ENCODE assay signal across 8 mouse cellular contexts in the genomic region with DNA sequence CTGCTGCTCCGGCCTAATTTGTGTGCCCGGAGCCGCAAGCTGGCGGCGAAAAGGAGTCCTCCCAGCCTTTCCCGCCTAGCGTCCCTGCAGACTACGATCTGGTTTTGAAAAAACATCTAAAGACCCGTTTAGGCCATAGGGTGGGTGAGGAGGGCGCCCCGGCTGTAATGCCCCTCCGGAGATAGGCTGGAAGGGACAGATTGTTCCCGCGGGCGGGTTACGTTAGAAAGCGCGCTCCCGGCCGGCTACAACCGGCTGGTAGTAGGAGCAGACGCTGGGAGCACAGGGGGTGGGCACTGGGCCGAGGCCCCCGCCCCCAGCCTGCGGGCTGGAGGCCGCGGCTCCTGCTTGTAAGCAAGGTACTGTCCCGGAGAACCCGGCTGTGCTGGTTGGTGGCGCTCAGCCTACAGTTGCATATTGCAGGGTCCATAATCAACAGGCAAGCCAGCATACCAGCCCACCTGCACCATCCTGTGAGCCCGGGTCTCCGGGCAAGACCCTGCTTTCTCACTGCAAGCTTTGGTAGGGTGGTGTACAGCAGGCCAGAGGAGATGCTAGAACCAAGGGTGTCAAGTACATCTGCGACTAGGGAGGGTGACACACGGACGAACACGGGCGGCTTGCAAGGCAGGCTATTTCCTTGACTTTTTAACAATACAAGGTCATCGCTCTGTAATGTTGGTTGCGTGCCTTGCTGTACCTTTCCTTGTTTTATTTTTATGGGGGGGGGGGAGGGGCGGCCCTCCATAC. TPM values are rescaled to one million over a fixed set of nuclear protein-coding genes. Genes with fewer than 3 reads are reported as not detected.
DNase-seq lines count a peak whose midpoint lies in the region; ATAC-seq lines count a peak whose summit lies in the region.

A gene (minus strand): TSS at position 197 of the 750 bp plus-strand sequence.

- H3K4me3 ChIP-seq in embryonic facial prominence, embryonic 12.5 days = peak within 1 kb of the TSS; percentile 64
- peak within 1 kb of the TSS; percentile 70 for H3K4me3 ChIP-seq in limb, embryonic 12.5 days (replicated peaks)
- H3K4me3 ChIP-seq in midbrain, embryonic 11.5 days (ENCODE audit: low read depth, low read length) = peak within 1 kb of the TSS; percentile 69

- H3K9ac ChIP-seq in embryonic facial prominence, embryonic 12.5 days = peak within 1 kb of the TSS; percentile 47
- H3K9ac ChIP-seq in limb, embryonic 12.5 days (replicated peaks) = peak within 1 kb of the TSS; percentile 64
- peak within 1 kb of the TSS; percentile 71 for H3K9ac ChIP-seq in midbrain, embryonic 11.5 days (ENCODE audit: low read length)

- no peaks in the 10 kb centered on the region for H3K36me3 ChIP-seq in embryonic facial prominence, embryonic 12.5 days
- no peaks in the 10 kb centered on the region for H3K36me3 ChIP-seq in limb, embryonic 12.5 days
- no peaks in the 10 kb centered on the region for H3K36me3 ChIP-seq in midbrain, embryonic 11.5 days (ENCODE audit: control insufficient read depth, insufficient read depth, low read length)

- peak within 1 kb of the TSS; percentile 100 for H3K4me2 ChIP-seq in embryonic facial prominence, embryonic 12.5 days (replicated peaks)
- H3K4me2 ChIP-seq in limb, embryonic 12.5 days = peak within 1 kb of the TSS; percentile 100
- H3K4me2 ChIP-seq in midbrain, embryonic 11.5 days = peak within 1 kb of the TSS; percentile 100

- peaks cover 13% of the 10 kb centered on the region for H3K4me1 ChIP-seq in embryonic facial prominence, embryonic 12.5 days
- peaks cover 30% of the 10 kb centered on the region for H3K4me1 ChIP-seq in limb, embryonic 12.5 days (replicated peaks)
- peaks cover 11% of the 10 kb centered on the region for H3K4me1 ChIP-seq in midbrain, embryonic 11.5 days (ENCODE audit: control insufficient read depth, insufficient read depth, low read length)

- no peaks in the 10 kb centered on the region for H3K9me3 ChIP-seq in embryonic facial prominence, embryonic 12.5 days
- no peaks in the 10 kb centered on the region for H3K9me3 ChIP-seq in limb, embryonic 12.5 days
- H3K9me3 ChIP-seq in midbrain, embryonic 11.5 days (ENCODE audit: control insufficient read depth, low read length) = no peaks in the 10 kb centered on the region

- under 1% methylated on average over 40 of the region's 40 CpGs for WGBS in embryonic facial prominence, embryonic 12.5 days
- under 1% methylated on average over 40 of the region's 40 CpGs for WGBS in limb, embryonic 12.5 days
- under 1% methylated on average over 40 of the region's 40 CpGs for WGBS in midbrain, embryonic 11.5 days

- 0 out of 2 replicates have a peak within 1 kb of the TSS, but pooled peaks have one; percentile 2 for H3K27ac ChIP-seq in embryonic facial prominence, embryonic 12.5 days
- no peak within 1 kb of the TSS for H3K27ac ChIP-seq in limb, embryonic 12.5 days
- no peak within 1 kb of the TSS for H3K27ac ChIP-seq in midbrain, embryonic 11.5 days (ENCODE audit: low read depth, low read length)

- peak; percentile 72 for ATAC-seq in embryonic facial prominence, embryonic 12.5 days (ENCODE audit: insufficient number of reproducible peaks, insufficient read depth, low FRiP score, low TSS enrichment)
- peak; percentile 60; the same call in 1 of the 2 replicates for ATAC-seq in limb, embryonic 12.5 days (ENCODE audit: insufficient number of reproducible peaks, insufficient read depth, low FRiP score, low TSS enrichment, low read depth)
- ATAC-seq in midbrain, embryonic 11.5 days (ENCODE audit: low FRiP score) = peak; percentile 77

- peaks cover 62% of the 10 kb centered on the region for H3K27me3 ChIP-seq in embryonic facial prominence, embryonic 12.5 days
- peaks cover 63% of the 10 kb centered on the region for H3K27me3 ChIP-seq in limb, embryonic 12.5 days
- H3K27me3 ChIP-seq in midbrain, embryonic 11.5 days (ENCODE audit: control insufficient read depth, insufficient read depth, low read length) = peaks cover 45% of the 10 kb centered on the region

- DNase-seq in B cell, adult 2 months = peak; percentile 42 to 52
- peak; percentile 53 to 67 for DNase-seq in adrenal gland, postnatal 36 days
- DNase-seq in heart, adult 18-20 months = peak; percentile 54 to 60
- DNase-seq in kidney, adult 11 months = peak; percentile 44
- peak; percentile 96 for DNase-seq in midbrain, embryonic 11.5 days (ENCODE audit: low spot score, missing footprints)
- DNase-seq in right cerebral cortex, postnatal 4 days = peak; percentile 65

RNA-seq across cellular contexts. Expression of the gene that starts here (rescaled TPM):
- 10 to 100 TPM; 18.7 to 59.4 TPM for total RNA-seq in adrenal gland, postnatal 36 days (2021)
- 1.6 and 1.8 TPM in 2 replicates for polyA plus RNA-seq in embryonic facial prominence, embryonic 12.5 days (2016; fragmentation: Nextera tagmentation; extraction: Ambion mirVana)
- total RNA-seq in heart, adult 18-20 months (2021) = 10 to 100 TPM; 85.1 to 89.0 TPM
- 1.3 and 1.7 TPM in 2 replicates for polyA plus RNA-seq in limb, embryonic 12.5 days (2016; fragmentation: Nextera tagmentation; extraction: Ambion mirVana)
- polyA plus RNA-seq in midbrain, embryonic 11.5 days (2014; fragmentation: Nextera tagmentation; extraction: Ambion mirVana) = 3.1 and 3.6 TPM in 2 replicates

Comparison
In these comparisons a context has a peak if more than half of its experiments do, and no peak if none do; other contexts are left out.
1. DNase-seq: peak in every context shown above with its lines; median percentile 96 in midbrain, embryonic 11.5 days; 65 in right cerebral cortex, postnatal 4 days; 60 in adrenal gland, postnatal 36 days; 57 in heart, adult 18-20 months; 47 in B cell, adult 2 months; 44 in kidney, adult 11 months.